Mouse (Mus musculus) spleen, postnatal 0 days (tissue): ENCODE results near the gene Vmn1r194. TPM values are rescaled to one million over a fixed set of nuclear protein-coding genes. Genes with fewer than 3 reads are reported as not detected.

ENCODE experiments used
- polyA plus RNA-seq: library from polyadenylated mRNA; unstranded; fragments of >200 nt; fragmentation: Nextera tagmentation; extraction: Ambion mirVana; gene quantifications from 2 replicates; pipeline ENCODE4 v1.2.1, GENCODE M21; 2015

The Vmn1r194 gene
- not detected in 2 replicates for polyA plus RNA-seq

GRCm38 (mm10) chr13:22243915-22244314 lies at the start of gene Vmn1r194:
Gene Vmn1r194 (plus strand): TSS chr13:22244215.

GRCm38 (mm10) chr13:22223060-22223459 lies 21.0 kb upstream of the Vmn1r194 start, which contains the start of gene Vmn1r193:
Gene Vmn1r193 (minus strand): TSS chr13:22223160.

DNA sequence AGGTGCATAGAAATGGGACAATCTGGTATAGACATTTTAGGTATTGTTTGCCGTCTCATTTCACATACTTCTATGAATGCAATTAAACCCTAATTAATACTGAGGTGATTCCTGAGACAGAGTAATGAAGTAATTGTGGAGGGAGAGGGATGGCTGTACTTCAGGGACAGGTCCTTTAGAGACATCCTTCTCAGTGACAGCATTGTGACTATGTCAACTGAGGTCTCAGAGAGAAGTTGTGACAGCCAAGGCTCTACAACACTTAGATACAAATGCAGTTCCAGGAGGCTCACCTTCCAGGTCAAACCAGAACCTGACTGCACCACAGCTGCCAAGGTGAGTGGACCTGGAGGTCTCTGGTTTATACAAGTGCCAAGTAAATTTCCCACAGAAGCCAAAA lies 26.2 kb downstream of the Vmn1r194 start, which contains the start of gene Vmn1r195:
Vmn1r195 (plus strand) TSS at position 301 of the 400 bp plus-strand sequence.

GRCm38 (mm10) chr13:22289620-22290019 lies 45.6 kb downstream of the Vmn1r194 start, which contains the start of gene Vmn1r196:
Gene Vmn1r196 (plus strand): TSS chr13:22289920.

Other genes with a start within 250 kb of the Vmn1r194 start
- 1.4 and 2.5 TPM in 2 replicates for gene Prss16, start 234.5 kb upstream of the Vmn1r194 start, polyA plus RNA-seq
- gene Hist1h2ah, start 208.6 kb upstream of the Vmn1r194 start, polyA plus RNA-seq, result 25.1 and 47.6 TPM in 2 replicates
- gene Hist1h2bk, start 208.3 kb upstream of the Vmn1r194 start, polyA plus RNA-seq, result 3.8 and 5.7 TPM in 2 replicates
- 37.1 and 47.6 TPM in 2 replicates for gene Hist1h4i, start 202.9 kb upstream of the Vmn1r194 start, polyA plus RNA-seq
- gene Hist1h2ag, start 201.3 kb upstream of the Vmn1r194 start, polyA plus RNA-seq, result 28.2 and 38.3 TPM in 2 replicates
- gene Hist1h2bj, start 201.0 kb upstream of the Vmn1r194 start, polyA plus RNA-seq, result 13.1 and 14.6 TPM in 2 replicates
- gene Vmn1r188, start 159.8 kb upstream of the Vmn1r194 start, polyA plus RNA-seq, result not detected in 2 replicates
- gene Vmn1r189, start 138.4 kb upstream of the Vmn1r194 start, polyA plus RNA-seq, result not detected in 2 replicates
- gene Vmn1r191, start 60.2 kb upstream of the Vmn1r194 start, polyA plus RNA-seq, result not detected in 2 replicates
- not detected in 2 replicates for gene Vmn1r192, start 53.1 kb upstream of the Vmn1r194 start, polyA plus RNA-seq
- not detected in 2 replicates for gene Vmn1r193, start 21.1 kb upstream of the Vmn1r194 start, polyA plus RNA-seq
- gene Vmn1r195, start 26.3 kb downstream of the Vmn1r194 start, polyA plus RNA-seq, result not detected in 2 replicates
- gene Vmn1r196, start 45.7 kb downstream of the Vmn1r194 start, polyA plus RNA-seq, result not detected in 2 replicates
- gene Vmn1r197, start 80.4 kb downstream of the Vmn1r194 start, polyA plus RNA-seq, result not detected in 2 replicates
- gene Vmn1r198, start 106.1 kb downstream of the Vmn1r194 start, polyA plus RNA-seq, result not detected in 2 replicates
- gene Vmn1r199, start 135.6 kb downstream of the Vmn1r194 start, polyA plus RNA-seq, result not detected in 2 replicates
- gene Vmn1r200, start 146.2 kb downstream of the Vmn1r194 start, polyA plus RNA-seq, result not detected in 2 replicates
- gene Vmn1r201, start 227.7 kb downstream of the Vmn1r194 start, polyA plus RNA-seq, result not detected in 2 replicates